Mouse (Mus musculus): ENCODE results near the gene Tnnc1. TPM values are rescaled to one million over a fixed set of nuclear protein-coding genes. Genes with fewer than 3 reads are reported as not detected.

The Tnnc1 gene
- polyA plus RNA-seq, 1 experiment from 2014 or later = 10.8 TPM

- no peak overlapping the region for H3K9ac ChIP-seq
- H3K27ac ChIP-seq = no peak overlapping the region
- no peak overlapping the region for H3K4me2 ChIP-seq
- 82% methylated on average over 4 of the region's 4 CpGs for WGBS (ENCODE audit: insufficient replicate concordance)
- ATAC-seq = no peak
- no peak overlapping the region for H3K4me3 ChIP-seq
- no peaks in the 10 kb centered on the region for H3K27me3 ChIP-seq (replicated peaks)
- H3K4me1 ChIP-seq = peaks cover 14% of the 10 kb centered on the region; the same call in 1 of the 2 replicates
- peaks cover 100% of the 10 kb centered on the region for H3K36me3 ChIP-seq
- no peaks in the 10 kb centered on the region for H3K9me3 ChIP-seq (replicated peaks)
Measured at GRCm38 (mm10) chr14:31186656-31187055, 21.5 kb upstream of the Tnnc1 start.

GRCm38 (mm10) chr14:31188771-31189181 lies 19.3 kb upstream of the Tnnc1 start:
- Histone ChIP-seq H3K9me3 (replicated peaks) (no peaks in the 10 kb centered on the region), H3K4me2 (no peak overlapping the region), H3K36me3 (peaks cover 100% of the 10 kb centered on the region), H3K9ac (no peak overlapping the region), H3K27me3 (replicated peaks) (no peaks in the 10 kb centered on the region), H3K27ac (no peak overlapping the region; the same call in 1 of the 2 replicates), H3K4me3 (no peak overlapping the region), H3K4me1 (0 out of 2 replicates have a peak, but pooled peaks cover 5% of the 10 kb centered on the region)
- ATAC-seq = no peak
- WGBS (ENCODE audit: insufficient replicate concordance) = 73% methylated on average over 6 of the region's 6 CpGs

- H3K27ac ChIP-seq = no peak overlapping the region; the same call in 1 of the 2 replicates
- 76% methylated on average over 3 of the region's 3 CpGs for WGBS (ENCODE audit: insufficient replicate concordance)
Measured at GRCm38 (mm10) chr14:31189348-31189747, 18.8 kb upstream of the Tnnc1 start.

GRCm38 (mm10) chr14:31191936-31192335 lies 16.2 kb upstream of the Tnnc1 start:
- H3K27ac ChIP-seq = no peak overlapping the region
- 65% methylated on average over 2 of the region's 2 CpGs for WGBS (ENCODE audit: insufficient replicate concordance)
- ATAC-seq = no peak

More at GRCm38 (mm10) chr14:31189348-31189747, 18.8 kb upstream of the Tnnc1 start:
- Histone ChIP-seq H3K9ac (no peak overlapping the region), H3K4me3 (no peak overlapping the region), H3K4me2 (no peak overlapping the region), H3K27me3 (replicated peaks) (no peaks in the 10 kb centered on the region), H3K4me1 (0 out of 2 replicates have a peak, but pooled peaks cover 2% of the 10 kb centered on the region), H3K9me3 (replicated peaks) (no peaks in the 10 kb centered on the region), H3K36me3 (peaks cover 100% of the 10 kb centered on the region)
- ATAC-seq = no peak

GRCm38 (mm10) chr14:31193791-31194190 lies 14.3 kb upstream of the Tnnc1 start:
- no peak overlapping the region for H3K4me2 ChIP-seq
- H3K27me3 ChIP-seq (replicated peaks) = no peaks in the 10 kb centered on the region
- ATAC-seq = no peak
- H3K36me3 ChIP-seq = peaks cover 95% of the 10 kb centered on the region
- H3K27ac ChIP-seq = no peak overlapping the region
- H3K9me3 ChIP-seq (replicated peaks) = no peaks in the 10 kb centered on the region
- 80% methylated on average over 7 of the region's 7 CpGs for WGBS (ENCODE audit: insufficient replicate concordance)
- no peak overlapping the region for H3K4me3 ChIP-seq
- no peak overlapping the region for H3K9ac ChIP-seq
- peaks cover 22% of the 10 kb centered on the region for H3K4me1 ChIP-seq

More at GRCm38 (mm10) chr14:31191936-31192335, 16.2 kb upstream of the Tnnc1 start:
- H3K27me3 ChIP-seq (replicated peaks) = no peaks in the 10 kb centered on the region
- peaks cover 15% of the 10 kb centered on the region for H3K4me1 ChIP-seq
- H3K9ac ChIP-seq = no peak overlapping the region
- H3K4me3 ChIP-seq = no peak overlapping the region
- H3K9me3 ChIP-seq (replicated peaks) = no peaks in the 10 kb centered on the region
- peaks cover 98% of the 10 kb centered on the region for H3K36me3 ChIP-seq
- H3K4me2 ChIP-seq = no peak overlapping the region

- Histone ChIP-seq H3K4me2 (no peak overlapping the region), H3K4me1 (peaks cover 22% of the 10 kb centered on the region), H3K9me3 (replicated peaks) (no peaks in the 10 kb centered on the region), H3K27me3 (replicated peaks) (no peaks in the 10 kb centered on the region), H3K9ac (no peak overlapping the region), H3K36me3 (peaks cover 95% of the 10 kb centered on the region), H3K27ac (no peak overlapping the region), H3K4me3 (no peak overlapping the region)
- 65% methylated on average over 2 of the region's 2 CpGs for WGBS (ENCODE audit: insufficient replicate concordance)
- no peak for ATAC-seq
Measured at GRCm38 (mm10) chr14:31194441-31194840, 13.7 kb upstream of the Tnnc1 start.

- ATAC-seq = no peak
- Histone ChIP-seq H3K4me3 (no peak overlapping the region), H3K4me1 (peaks cover 22% of the 10 kb centered on the region), H3K36me3 (peaks cover 95% of the 10 kb centered on the region), H3K27me3 (replicated peaks) (no peaks in the 10 kb centered on the region), H3K27ac (peak overlapping the region; percentile 42; the same call in 1 of the 2 replicates), H3K9ac (no peak overlapping the region), H3K4me2 (no peak overlapping the region), H3K9me3 (replicated peaks) (no peaks in the 10 kb centered on the region)
- 72% methylated on average over 14 of the region's 14 CpGs for WGBS (ENCODE audit: insufficient replicate concordance)
Measured at GRCm38 (mm10) chr14:31194891-31195513, 13.1 kb upstream of the Tnnc1 start.

- Histone ChIP-seq H3K4me1 (peaks cover 24% of the 10 kb centered on the region), H3K27me3 (replicated peaks) (no peaks in the 10 kb centered on the region), H3K27ac (peak overlapping the region; percentile 26; the same call in 1 of the 2 replicates), H3K4me2 (no peak overlapping the region), H3K9ac (no peak overlapping the region), H3K4me3 (no peak overlapping the region), H3K9me3 (replicated peaks) (no peaks in the 10 kb centered on the region), H3K36me3 (peaks cover 95% of the 10 kb centered on the region)
- WGBS (ENCODE audit: insufficient replicate concordance) = 82% methylated on average over 4 of the region's 4 CpGs
- ATAC-seq = no peak
Measured at GRCm38 (mm10) chr14:31195521-31195920, 12.6 kb upstream of the Tnnc1 start.

- no peaks in the 10 kb centered on the region for H3K27me3 ChIP-seq (replicated peaks)
- H3K9me3 ChIP-seq (replicated peaks) = no peaks in the 10 kb centered on the region
- ATAC-seq = no peak
- no peak overlapping the region for H3K9ac ChIP-seq
- no peak overlapping the region for H3K27ac ChIP-seq
- no peak overlapping the region for H3K4me2 ChIP-seq
- peaks cover 25% of the 10 kb centered on the region for H3K4me1 ChIP-seq
- peaks cover 95% of the 10 kb centered on the region for H3K36me3 ChIP-seq
- H3K4me3 ChIP-seq = no peak overlapping the region
Measured at GRCm38 (mm10) chr14:31195968-31196367, 12.1 kb upstream of the Tnnc1 start.

- H3K4me1 ChIP-seq = peaks cover 38% of the 10 kb centered on the region
- H3K27me3 ChIP-seq (replicated peaks) = no peaks in the 10 kb centered on the region
- H3K4me3 ChIP-seq = no peak overlapping the region
- 61% methylated on average over 16 of the region's 16 CpGs for WGBS (ENCODE audit: insufficient replicate concordance)
- no peak for ATAC-seq
- H3K27ac ChIP-seq = peak overlapping the region; percentile 51
- H3K4me2 ChIP-seq = peak overlapping the region; percentile 5; the same call in 1 of the 2 replicates
- H3K9ac ChIP-seq = 0 out of 2 replicates have a peak overlapping the region, but pooled peaks have one; percentile 11
- no peaks in the 10 kb centered on the region for H3K9me3 ChIP-seq (replicated peaks)
- H3K36me3 ChIP-seq = peaks cover 95% of the 10 kb centered on the region
Measured at GRCm38 (mm10) chr14:31197547-31198516, 10.3 kb upstream of the Tnnc1 start.

GRCm38 (mm10) chr14:31199599-31199998 lies 8.5 kb upstream of the Tnnc1 start:
- H3K4me3 ChIP-seq = no peak overlapping the region
- no peaks in the 10 kb centered on the region for H3K9me3 ChIP-seq (replicated peaks)
- no peak overlapping the region for H3K27ac ChIP-seq
- H3K4me2 ChIP-seq = no peak overlapping the region
- H3K36me3 ChIP-seq = peaks cover 95% of the 10 kb centered on the region
- H3K4me1 ChIP-seq = peaks cover 46% of the 10 kb centered on the region
- H3K27me3 ChIP-seq (replicated peaks) = no peaks in the 10 kb centered on the region
- H3K9ac ChIP-seq = no peak overlapping the region
- ATAC-seq = no peak
- WGBS (ENCODE audit: insufficient replicate concordance) = 89% methylated on average over 7 of the region's 7 CpGs

GRCm38 (mm10) chr14:31200038-31200437 lies 8.1 kb upstream of the Tnnc1 start:
- no peak overlapping the region for H3K4me2 ChIP-seq
- H3K4me1 ChIP-seq = peaks cover 47% of the 10 kb centered on the region
- peaks cover 95% of the 10 kb centered on the region for H3K36me3 ChIP-seq
- H3K9me3 ChIP-seq (replicated peaks) = no peaks in the 10 kb centered on the region
- no peak overlapping the region for H3K9ac ChIP-seq
- H3K4me3 ChIP-seq = no peak overlapping the region
- 76% methylated on average over 3 of the region's 3 CpGs for WGBS (ENCODE audit: insufficient replicate concordance)
- no peak; the same call in 1 of the 2 replicates for ATAC-seq
- no peak overlapping the region for H3K27ac ChIP-seq
- no peaks in the 10 kb centered on the region for H3K27me3 ChIP-seq (replicated peaks)

All from liver, embryonic 12.5 days (tissue).